Mouse (Mus musculus): ENCODE results near the gene Gas7. TPM values are rescaled to one million over a fixed set of nuclear protein-coding genes. Genes with fewer than 3 reads are reported as not detected.

The Gas7 gene
- total RNA-seq, 2 experiments from 2014 or later, result 303 to 348 TPM

GRCm38 (mm10) chr11:67488156-67488555 lies 32.9 kb downstream of the Gas7 start:
- DNase-seq (ENCODE audit: low spot score in 2 of 2), result no peak

GRCm38 (mm10) chr11:67489647-67490175 lies 34.5 kb downstream of the Gas7 start:
- DNase-seq (ENCODE audit: low spot score in 2 of 2), result no peak

GRCm38 (mm10) chr11:67496796-67497195 lies 41.6 kb downstream of the Gas7 start:
- no peak for DNase-seq (ENCODE audit: low spot score in 2 of 2)

GRCm38 (mm10) chr11:67500115-67500514 lies 44.9 kb downstream of the Gas7 start:
- no peak for DNase-seq (ENCODE audit: low spot score in 2 of 2)

- peak; percentile 43 to 62 for DNase-seq (ENCODE audit: low spot score in 2 of 2)
Observed at GRCm38 (mm10) chr11:67501468-67502244, 46.4 kb downstream of the Gas7 start.

- no peak for DNase-seq (ENCODE audit: low spot score in 2 of 2)
Observed at GRCm38 (mm10) chr11:67509219-67509876, 54.1 kb downstream of the Gas7 start.

GRCm38 (mm10) chr11:67510831-67511230 lies 55.6 kb downstream of the Gas7 start:
- no peak for DNase-seq (ENCODE audit: low spot score in 2 of 2)

GRCm38 (mm10) chr11:67513001-67513400 lies 57.8 kb downstream of the Gas7 start:
- DNase-seq (ENCODE audit: low spot score in 2 of 2), result no peak

- DNase-seq (ENCODE audit: low spot score in 2 of 2), result no peak
Observed at GRCm38 (mm10) chr11:67514401-67514800, 59.2 kb downstream of the Gas7 start.

- DNase-seq (ENCODE audit: low spot score in 2 of 2), result no peak
Observed at GRCm38 (mm10) chr11:67515020-67515911, 60.0 kb downstream of the Gas7 start.

- DNase-seq (ENCODE audit: low spot score in 2 of 2), result no peak
Observed at GRCm38 (mm10) chr11:67515912-67516305, 60.7 kb downstream of the Gas7 start.

GRCm38 (mm10) chr11:67517748-67518147 lies 62.5 kb downstream of the Gas7 start:
- no peak for DNase-seq (ENCODE audit: low spot score in 2 of 2)

- peak; percentile 65 to 77 for DNase-seq (ENCODE audit: low spot score in 2 of 2)
Observed at GRCm38 (mm10) chr11:67518985-67519384, 63.7 kb downstream of the Gas7 start.

- DNase-seq (ENCODE audit: low spot score in 2 of 2), result no peak
Observed at GRCm38 (mm10) chr11:67522671-67523070, 67.4 kb downstream of the Gas7 start.

GRCm38 (mm10) chr11:67523806-67524205 lies 68.6 kb downstream of the Gas7 start:
- no peak for DNase-seq (ENCODE audit: low spot score in 2 of 2)

GRCm38 (mm10) chr11:67524731-67525130 lies 69.5 kb downstream of the Gas7 start:
- DNase-seq (ENCODE audit: low spot score in 2 of 2), result no peak

- DNase-seq (ENCODE audit: low spot score in 2 of 2), result no peak
Observed at GRCm38 (mm10) chr11:67525841-67526240, 70.6 kb downstream of the Gas7 start.

GRCm38 (mm10) chr11:67526621-67527545 lies 71.6 kb downstream of the Gas7 start:
- DNase-seq (ENCODE audit: low spot score in 2 of 2), result peak in 1 of 2 experiments; percentile 37

- no peak for DNase-seq (ENCODE audit: low spot score in 2 of 2)
Observed at GRCm38 (mm10) chr11:67531286-67531685, 76.0 kb downstream of the Gas7 start.

GRCm38 (mm10) chr11:67531926-67532565 lies 76.8 kb downstream of the Gas7 start:
- no peak for DNase-seq (ENCODE audit: low spot score in 2 of 2)

All from layer of hippocampus, postnatal 10 days (tissue).